Mouse (Mus musculus) megakaryocyte, embryonic 14.5 days (primary cell): ENCODE results near the gene Hils1.

Experiments used
- FLI1 ChIP-seq: IDR thresholded peaks from 2 replicates; pipeline ENCODE4 v1.6.1; 2012; ENCODE audit warnings: low read length, inconsistent platforms, mixed read lengths
- GATA1 ChIP-seq: IDR thresholded peaks from 3 replicates; pipeline ENCODE4 v1.6.1; 2012; ENCODE audit warnings: mixed read lengths, low read length, inconsistent platforms, borderline replicate concordance

GRCm38 (mm10) chr11:94989562-94990017 is 22.2 kb downstream of the Hils1 start:
- TF ChIP-seq GATA1 = no peak
- peak; percentile 83 for TF ChIP-seq FLI1
